Mouse (Mus musculus): Measurements from ENCODE around the gene Arhgef18. TPM values are rescaled to one million over a fixed set of nuclear protein-coding genes. Genes with fewer than 3 reads are reported as not detected.

The Arhgef18 gene
- polyA plus RNA-seq (2012; rRNA removed), result 3.1 and 3.4 TPM in 2 replicates

DNA sequence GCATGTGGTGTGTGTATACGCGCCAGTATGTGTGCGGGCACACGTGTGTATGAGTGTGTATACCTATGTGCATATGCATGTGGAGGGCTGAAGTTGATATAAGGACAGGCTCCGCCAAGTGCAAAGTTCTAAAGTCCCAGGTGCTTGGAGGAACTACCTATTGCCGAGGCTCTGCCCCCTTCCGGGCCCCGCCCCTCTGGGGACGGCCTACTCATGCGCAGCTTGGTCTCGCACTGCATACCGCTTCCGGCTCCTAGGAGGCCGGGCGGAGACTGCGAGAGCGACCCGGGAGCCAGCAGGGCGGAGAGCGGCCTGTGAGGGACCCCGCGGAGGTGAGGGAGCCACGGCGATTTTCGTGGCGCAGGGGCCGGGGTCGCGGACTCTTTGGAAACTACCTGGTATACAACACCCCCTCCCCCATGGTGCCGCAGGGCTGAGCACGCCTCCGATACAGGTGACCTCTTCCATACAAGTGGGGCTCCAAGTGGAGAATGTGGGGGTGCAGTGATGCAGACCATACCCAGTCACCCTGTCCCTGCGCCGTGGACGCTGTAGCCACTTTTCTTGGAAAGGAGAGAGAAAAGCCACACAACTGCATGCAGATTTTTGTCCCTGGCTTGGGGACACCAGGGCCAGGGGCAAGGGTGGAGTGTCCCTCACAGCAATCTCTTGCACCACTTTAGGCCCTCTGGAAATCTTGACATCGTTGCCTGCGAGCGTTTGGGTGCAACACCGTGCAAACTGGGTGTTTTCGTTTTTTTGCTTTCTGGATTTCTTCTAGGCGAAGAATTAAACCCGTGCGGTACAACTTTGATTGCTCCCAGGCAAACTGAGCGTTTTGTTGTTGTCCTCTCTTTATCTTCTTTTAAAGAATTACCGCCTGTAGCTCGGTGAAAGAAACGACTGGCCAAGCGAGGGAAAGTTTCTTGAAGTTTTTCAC is at the start of gene Arhgef18:
Gene Arhgef18 (plus strand): TSS at position 236 of the 940 bp plus-strand sequence.

DNA sequence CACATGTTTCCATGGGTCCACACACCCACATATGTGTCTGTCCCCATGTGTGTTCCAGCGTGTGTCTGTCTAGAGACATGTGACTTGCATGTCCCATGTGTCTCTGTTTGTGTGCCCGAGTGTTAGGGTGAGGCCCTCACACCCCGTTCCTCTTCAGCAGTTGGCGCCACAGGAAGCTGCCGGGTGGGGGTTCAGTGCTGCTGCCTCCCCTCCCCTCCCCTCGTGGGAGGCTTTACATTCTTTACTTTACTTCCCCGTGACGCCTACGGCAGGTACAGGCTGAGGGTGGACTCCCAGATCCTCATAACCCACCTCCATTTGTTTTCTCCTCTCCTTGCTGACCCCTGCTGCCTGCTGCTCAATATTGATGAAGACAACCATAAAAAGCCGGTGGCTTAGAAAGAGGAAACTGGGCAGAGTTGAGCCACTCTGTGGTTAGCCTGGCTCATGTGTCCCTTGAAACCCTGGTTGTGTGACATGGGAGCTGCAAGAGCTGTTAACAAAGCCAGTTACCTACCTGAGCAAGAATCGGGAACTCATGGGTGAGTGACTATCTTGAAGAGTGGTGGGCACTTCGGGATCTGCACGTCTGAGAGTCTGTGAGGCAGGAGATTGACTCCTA is 39.5 kb upstream of the Arhgef18 start, which contains the start of gene A430078G23Rik:
Gene A430078G23Rik (plus strand): TSS at position 227 of the 622 bp plus-strand sequence.

GRCm38 (mm10) chr8:3467006-3467885 is 74.4 kb downstream of the Arhgef18 start, which contains the start of gene Pex11g:
Pex11g (minus strand) TSS chr8:3467680.

DNA sequence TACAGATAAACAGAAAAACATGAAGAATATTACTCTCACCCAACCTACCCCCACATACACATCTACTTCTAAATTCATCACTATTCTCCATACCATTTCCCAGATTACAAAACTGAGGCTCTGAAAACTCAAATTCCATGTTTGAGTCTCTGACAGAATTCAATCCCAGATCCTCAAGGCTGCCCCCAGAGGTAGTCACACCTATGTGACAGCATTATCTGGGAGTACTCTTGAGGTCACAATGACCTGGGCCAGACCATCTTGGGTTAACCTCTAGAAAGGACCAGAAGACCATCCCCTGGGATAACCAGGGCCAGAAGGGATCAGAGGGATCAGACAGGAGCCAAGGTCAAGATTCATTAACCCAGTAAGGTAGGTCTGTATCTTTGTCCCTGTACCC is 77.8 kb downstream of the Arhgef18 start, which contains the start of gene Tex45:
Gene Tex45 (plus strand): TSS at position 301 of the 400 bp plus-strand sequence.

DNA sequence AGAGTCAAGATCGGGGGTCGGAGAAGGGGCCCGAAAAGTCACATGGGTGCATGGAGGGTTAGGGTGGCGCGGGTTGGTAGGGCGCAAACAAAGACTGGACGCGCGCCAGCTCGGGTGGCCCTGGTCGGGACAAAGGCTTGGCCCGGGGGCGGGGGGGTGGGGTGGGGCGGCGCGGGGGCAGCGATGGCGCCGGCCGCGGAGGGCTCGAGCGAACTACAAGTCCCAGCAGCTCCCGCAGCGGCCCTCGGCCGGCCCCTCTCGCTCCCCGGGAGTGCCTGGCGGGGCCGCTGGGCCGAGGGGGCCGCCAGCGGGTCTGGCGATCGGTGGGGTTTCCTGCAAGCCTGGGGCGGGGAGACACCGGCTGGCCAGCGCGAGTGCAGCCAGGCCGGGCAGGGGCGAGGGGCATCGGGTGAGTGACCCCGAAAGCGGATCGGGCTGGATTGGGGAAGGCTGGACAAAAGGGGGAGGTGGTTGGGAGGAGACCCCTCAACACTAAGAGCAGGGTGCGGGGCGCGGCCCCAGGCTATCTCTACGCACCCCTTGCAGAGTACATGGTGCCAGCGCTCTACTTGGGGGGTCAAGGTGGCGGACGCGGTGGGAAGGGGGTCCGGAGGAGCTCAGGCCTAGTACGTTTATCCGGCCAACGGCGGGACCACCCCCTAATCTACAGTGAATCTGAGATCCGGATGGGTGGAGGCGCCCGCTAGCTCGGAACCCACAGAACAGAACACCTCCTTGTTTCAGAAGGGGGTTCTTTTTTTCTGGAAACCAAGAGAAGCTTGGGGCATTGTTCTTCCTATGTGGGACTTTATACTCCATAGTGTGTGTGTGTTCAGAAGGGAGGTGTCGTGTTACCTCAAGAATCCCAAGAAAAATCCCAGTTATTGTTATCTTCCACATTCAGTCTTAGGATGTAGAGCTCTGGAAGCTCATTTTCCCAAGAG is 100.4 kb downstream of the Arhgef18 start, which contains the start of gene Zfp358:
Gene Zfp358 (plus strand): TSS at position 238 of the 944 bp plus-strand sequence.

GRCm38 (mm10) chr8:3500235-3501090 is 107.7 kb downstream of the Arhgef18 start, which contains the start of gene Mcoln1:
Mcoln1 (plus strand) TSS chr8:3500457.

Other genes starting within 250 kb of the Arhgef18 start
- 4.2 and 4.8 TPM in 2 replicates for gene Insr, start 113.4 kb upstream of the Arhgef18 start, polyA plus RNA-seq (2012; rRNA removed)
- 0.23 and 0.39 TPM in 2 replicates for gene A430078G23Rik, start 39.6 kb upstream of the Arhgef18 start, polyA plus RNA-seq (2012; rRNA removed)
- 2.6 and 2.8 TPM in 2 replicates for gene Pex11g, start 74.7 kb downstream of the Arhgef18 start, polyA plus RNA-seq (2012; rRNA removed)
- 0.02 TPM in 1 of 2 replicates, not detected in the other for gene Tex45, start 77.9 kb downstream of the Arhgef18 start, polyA plus RNA-seq (2012; rRNA removed)
- gene Zfp358, start 100.1 kb downstream of the Arhgef18 start, polyA plus RNA-seq (2012; rRNA removed), result 4.3 and 4.4 TPM in 2 replicates
- 23.0 and 25.9 TPM in 2 replicates for gene Mcoln1, start 107.5 kb downstream of the Arhgef18 start, polyA plus RNA-seq (2012; rRNA removed)
- gene Pnpla6, start 122.4 kb downstream of the Arhgef18 start, polyA plus RNA-seq (2012; rRNA removed), result 12.1 and 13.4 TPM in 2 replicates
- 2.6 and 3.3 TPM in 2 replicates for gene C330021F23Rik, start 175.0 kb downstream of the Arhgef18 start, polyA plus RNA-seq (2012; rRNA removed)
- 2.4 and 2.6 TPM in 2 replicates for gene Camsap3, start 194.3 kb downstream of the Arhgef18 start, polyA plus RNA-seq (2012; rRNA removed)
- gene Xab2, start 228.3 kb downstream of the Arhgef18 start, polyA plus RNA-seq (2012; rRNA removed), result 25.8 and 27.8 TPM in 2 replicates
- 32.5 and 36.6 TPM in 2 replicates for gene Pet100, start 228.5 kb downstream of the Arhgef18 start, polyA plus RNA-seq (2012; rRNA removed)
- not detected in 2 replicates for gene Pcp2, start 232.5 kb downstream of the Arhgef18 start, polyA plus RNA-seq (2012; rRNA removed)
- 46.1 and 55.2 TPM in 2 replicates for gene Stxbp2, start 237.9 kb downstream of the Arhgef18 start, polyA plus RNA-seq (2012; rRNA removed)

Measured in liver, embryonic 14 days (tissue).